Mouse (Mus musculus): ENCODE measurements at regions not wholly inside any gene's neighbourhood (a gene's known extent, or its start where the extent isn't known, plus 50 kb on each side); places are given as distances from the start of the nearest gene placed in this dataset.

DNA sequence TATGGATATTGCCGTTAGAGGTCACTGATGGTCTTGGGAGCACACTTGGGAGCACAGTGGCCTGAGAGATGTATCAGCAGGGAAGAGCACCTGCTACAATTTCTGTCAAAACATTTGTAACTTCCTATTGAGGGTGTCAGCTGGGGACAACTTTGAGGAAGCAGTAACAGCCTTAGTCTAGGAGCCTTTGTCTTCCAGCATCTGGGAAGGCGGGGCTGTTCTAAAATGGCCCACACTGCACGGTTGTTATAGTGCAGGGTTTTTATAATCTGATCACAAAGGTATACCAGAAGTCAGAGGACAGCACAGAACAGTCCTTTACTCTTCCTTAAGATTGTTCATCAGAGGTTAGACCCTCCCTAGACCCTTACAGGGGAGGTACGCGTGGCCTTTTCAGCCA, 152.3 kb downstream of the Hibadh start:
- Histone ChIP-seq H3K9ac (no peak overlapping the region), H3K27ac (no peak overlapping the region), H3K4me3 (no peak overlapping the region), H3K27me3 (no peaks in the 10 kb centered on the region), H3K4me1 (no peaks in the 10 kb centered on the region), H3K36me3 (no peaks in the 10 kb centered on the region), H3K4me2 (no peak overlapping the region), H3K9me3 (no peaks in the 10 kb centered on the region)
- no peak for ATAC-seq (ENCODE audit: insufficient number of reproducible peaks, insufficient read depth, low FRiP score, low TSS enrichment, low read depth)
- WGBS = 89% methylated on average over 5 of the region's 5 CpGs

DNA sequence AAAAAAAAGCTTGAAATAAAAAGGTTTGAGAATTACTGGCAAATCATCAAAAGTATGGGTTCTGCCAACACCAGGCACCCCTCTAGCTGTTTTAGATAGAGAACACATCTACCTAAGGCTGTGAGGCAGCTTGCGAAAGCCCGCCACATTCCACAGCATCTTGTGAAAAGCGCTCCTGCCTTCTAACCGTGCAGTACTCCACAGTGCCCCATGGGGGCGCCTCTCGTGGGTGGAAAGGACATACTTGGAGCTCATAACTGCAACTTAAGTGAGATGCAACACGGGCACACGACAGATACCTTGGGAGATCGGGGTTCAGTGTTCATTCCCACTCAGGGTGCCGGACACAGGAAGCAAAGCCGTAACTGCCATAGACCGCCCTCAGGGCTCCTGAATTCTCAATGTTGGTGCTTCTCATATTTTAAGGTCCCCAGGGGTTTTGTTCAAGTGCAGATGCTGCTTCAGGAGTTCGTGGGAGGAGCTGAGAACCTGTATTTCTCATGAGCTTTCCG, 149.9 kb downstream of the Hibadh start:
- no peak overlapping the region for H3K9ac ChIP-seq
- no peaks in the 10 kb centered on the region for H3K4me1 ChIP-seq
- H3K36me3 ChIP-seq = no peaks in the 10 kb centered on the region
- no peaks in the 10 kb centered on the region for H3K9me3 ChIP-seq
- no peak overlapping the region for H3K27ac ChIP-seq
- no peaks in the 10 kb centered on the region for H3K27me3 ChIP-seq
- H3K4me3 ChIP-seq = no peak overlapping the region
- no peak for ATAC-seq (ENCODE audit: insufficient number of reproducible peaks, insufficient read depth, low FRiP score, low TSS enrichment, low read depth)
- 78% methylated on average over 14 of the region's 14 CpGs for WGBS
- no peak overlapping the region for H3K4me2 ChIP-seq

DNA sequence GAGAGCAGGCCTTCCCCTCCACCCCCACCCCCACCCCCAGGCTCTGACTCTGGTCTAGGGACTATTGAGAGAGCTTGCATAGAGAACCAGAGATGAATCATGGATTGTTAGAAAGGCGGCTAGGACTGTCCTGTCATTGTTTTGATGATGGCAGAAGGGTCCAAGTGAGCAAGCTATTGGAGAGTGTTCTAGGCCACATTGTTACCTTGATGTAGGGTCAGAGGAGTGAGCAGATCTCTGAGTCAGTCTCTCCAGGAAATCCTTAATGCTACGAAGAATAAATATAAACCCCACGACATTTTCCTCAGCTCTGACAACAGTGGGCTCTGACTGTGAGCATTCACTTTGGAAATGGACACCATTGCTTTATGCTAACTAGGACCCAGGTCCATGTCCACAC, 144.9 kb downstream of the Hibadh start:
- WGBS = 81% methylated on average over 3 of the region's 3 CpGs
- no peak overlapping the region for H3K9ac ChIP-seq
- H3K4me3 ChIP-seq = no peak overlapping the region
- no peaks in the 10 kb centered on the region for H3K9me3 ChIP-seq
- no peaks in the 10 kb centered on the region for H3K4me1 ChIP-seq
- H3K36me3 ChIP-seq = no peaks in the 10 kb centered on the region
- H3K27ac ChIP-seq = no peak overlapping the region
- ATAC-seq (ENCODE audit: insufficient number of reproducible peaks, insufficient read depth, low FRiP score, low TSS enrichment, low read depth) = no peak
- H3K27me3 ChIP-seq = no peaks in the 10 kb centered on the region
- no peak overlapping the region for H3K4me2 ChIP-seq

DNA sequence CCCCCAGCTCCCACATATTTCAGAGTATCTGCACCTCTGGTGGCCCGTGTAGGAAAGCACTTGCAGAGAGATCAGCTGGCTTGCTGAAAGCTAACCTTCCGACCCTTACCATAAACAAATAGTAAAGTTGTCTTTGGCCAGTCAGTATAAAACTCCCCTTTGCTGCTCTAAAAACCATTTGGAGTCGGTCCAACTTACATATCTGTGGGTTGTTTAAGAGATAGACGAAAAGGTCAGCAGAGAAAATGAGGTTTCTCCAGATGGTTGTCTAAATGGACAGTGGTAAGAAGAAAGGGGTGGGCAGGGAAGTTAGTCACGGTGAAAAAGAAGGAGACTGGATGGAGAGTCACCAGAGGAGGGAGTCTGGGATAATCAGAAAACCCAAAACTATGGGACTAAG, 144.3 kb downstream of the Hibadh start:
- no peak overlapping the region for H3K9ac ChIP-seq
- no peak for ATAC-seq (ENCODE audit: insufficient number of reproducible peaks, insufficient read depth, low FRiP score, low TSS enrichment, low read depth)
- WGBS = 73% methylated on average over 5 of the region's 5 CpGs
- H3K27me3 ChIP-seq = no peaks in the 10 kb centered on the region
- H3K4me1 ChIP-seq = no peaks in the 10 kb centered on the region
- H3K4me3 ChIP-seq = no peak overlapping the region
- H3K27ac ChIP-seq = no peak overlapping the region
- no peaks in the 10 kb centered on the region for H3K9me3 ChIP-seq
- no peak overlapping the region for H3K4me2 ChIP-seq
- no peaks in the 10 kb centered on the region for H3K36me3 ChIP-seq
